Mouse (Mus musculus) fibroblast of lung, adult 2 months (primary cell): ENCODE measurements around the gene Tmem183a.

ENCODE experiments used
- DNase-seq: peaks from one replicate; pipeline ENCODE4 v3.0.0-alpha.2; 2011; ENCODE audit warnings: low read depth

Gene Tmem183a

DNA sequence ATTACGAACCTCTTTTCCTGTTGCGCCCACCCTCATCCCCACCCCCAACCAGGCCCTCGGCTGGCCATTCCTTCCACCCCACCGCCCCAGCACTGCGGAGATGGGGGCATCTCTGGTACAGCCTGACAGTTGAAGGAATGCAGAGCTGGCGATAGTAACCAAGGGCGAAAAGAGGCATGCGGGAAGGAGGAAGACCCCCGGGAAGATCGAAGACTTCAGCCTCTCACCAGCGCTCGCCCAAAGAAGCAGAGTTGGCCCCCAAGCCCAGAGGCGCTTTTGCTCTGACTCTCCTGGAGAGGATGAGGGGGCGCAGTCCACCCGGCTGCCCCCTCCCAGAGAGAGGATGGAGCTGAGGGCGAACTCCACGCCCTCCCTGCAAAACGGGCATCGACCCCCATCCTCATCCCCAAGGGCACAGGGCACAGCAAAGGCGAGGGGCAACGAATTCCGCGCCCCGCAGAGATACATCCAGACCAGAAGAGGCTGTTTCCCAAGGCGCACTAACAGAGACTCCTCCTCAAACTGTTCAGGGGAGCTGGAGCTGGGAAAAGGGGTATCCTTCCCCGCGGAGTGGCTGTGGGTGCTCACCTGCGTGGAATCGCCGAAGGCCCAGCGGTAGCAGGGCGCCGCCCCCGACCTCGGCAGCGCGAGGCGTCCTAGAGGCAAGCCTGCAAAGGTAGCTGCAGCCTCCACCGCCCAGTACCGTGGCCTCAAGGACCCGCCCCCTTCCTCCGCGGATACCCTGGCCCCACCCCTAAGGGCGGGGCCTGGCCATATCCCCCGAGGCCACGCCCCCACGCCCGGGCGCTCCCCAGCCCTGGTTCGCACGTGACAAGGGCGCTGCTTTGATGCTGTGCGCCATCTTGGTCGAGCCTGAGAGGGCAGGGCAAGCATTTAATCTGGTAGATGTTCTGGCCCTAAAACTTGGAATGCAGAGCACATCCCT lies 17.5 kb downstream of the Tmem183a start:
- DNase-seq = no peak

DNA sequence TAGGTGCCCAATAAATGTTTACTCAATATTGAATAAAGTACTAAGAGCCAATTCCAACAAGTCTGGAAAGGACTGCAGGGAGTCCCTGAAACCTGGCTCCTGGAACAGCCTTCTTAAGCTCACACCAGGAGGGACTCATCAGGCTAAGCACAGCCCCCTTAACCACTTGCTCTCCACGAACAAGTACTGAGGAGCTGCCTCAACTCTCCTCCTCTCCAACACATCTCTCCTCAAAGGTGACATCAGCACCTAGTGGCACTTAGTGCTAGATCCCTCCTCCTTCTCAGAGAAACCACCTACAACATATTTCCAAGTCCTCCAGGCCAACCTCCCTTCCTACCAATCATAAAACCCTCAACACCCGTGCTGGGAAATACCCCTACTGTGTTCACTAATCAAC lies 18.2 kb downstream of the Tmem183a start:
- DNase-seq = no peak

GRCm38 (mm10) chr1:134342781-134343310 lies 18.9 kb downstream of the Tmem183a start:
- DNase-seq = no peak

DNA sequence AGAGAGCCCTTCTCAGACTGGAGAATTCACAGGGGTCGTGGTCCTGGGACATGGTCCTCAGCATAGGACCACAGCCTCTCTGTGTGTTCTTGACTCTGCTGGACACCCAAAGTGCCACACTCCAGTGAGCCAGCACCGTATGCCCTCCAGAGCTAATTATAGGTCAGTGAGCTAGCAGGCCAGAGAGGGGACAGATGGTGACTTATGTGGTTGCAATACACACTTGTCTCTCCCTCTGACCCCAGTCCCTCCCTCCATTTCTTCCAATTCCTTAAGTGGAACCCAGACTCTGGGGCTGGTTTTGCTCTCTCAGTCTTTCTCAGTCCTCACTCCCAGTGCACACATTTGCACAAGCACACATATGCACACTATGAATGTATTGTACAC lies 19.5 kb downstream of the Tmem183a start:
- no peak for DNase-seq

DNA sequence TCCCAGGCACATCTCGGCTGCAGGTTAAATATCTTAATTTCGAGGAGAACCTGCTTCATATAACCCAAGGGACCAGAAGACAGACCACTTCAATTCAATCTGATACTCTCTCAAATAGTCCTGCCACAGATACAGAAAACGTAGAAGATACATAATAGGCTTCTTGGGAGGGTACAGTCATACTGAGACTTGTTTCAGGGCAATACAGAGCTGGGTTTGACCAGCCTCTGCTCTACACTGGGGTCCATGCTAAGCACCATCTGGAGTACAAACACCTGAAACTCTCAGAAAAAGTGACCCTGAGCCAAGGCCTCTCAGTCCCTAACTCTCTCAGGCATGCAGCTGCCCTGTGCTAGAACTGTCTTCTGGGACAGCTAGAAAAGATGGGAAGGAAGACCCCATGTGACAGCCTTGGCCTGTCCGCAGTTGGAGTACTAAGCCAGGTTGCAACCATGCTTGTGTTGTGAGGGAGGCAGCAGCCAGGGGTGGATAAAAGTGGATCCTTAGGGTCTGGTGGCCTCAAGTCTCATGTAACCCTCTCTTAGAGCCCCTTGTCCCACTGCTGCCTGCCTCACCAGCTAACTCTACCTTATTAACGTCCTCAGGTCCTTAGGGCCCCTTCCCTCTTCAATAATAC lies 20.0 kb downstream of the Tmem183a start:
- no peak for DNase-seq

DNA sequence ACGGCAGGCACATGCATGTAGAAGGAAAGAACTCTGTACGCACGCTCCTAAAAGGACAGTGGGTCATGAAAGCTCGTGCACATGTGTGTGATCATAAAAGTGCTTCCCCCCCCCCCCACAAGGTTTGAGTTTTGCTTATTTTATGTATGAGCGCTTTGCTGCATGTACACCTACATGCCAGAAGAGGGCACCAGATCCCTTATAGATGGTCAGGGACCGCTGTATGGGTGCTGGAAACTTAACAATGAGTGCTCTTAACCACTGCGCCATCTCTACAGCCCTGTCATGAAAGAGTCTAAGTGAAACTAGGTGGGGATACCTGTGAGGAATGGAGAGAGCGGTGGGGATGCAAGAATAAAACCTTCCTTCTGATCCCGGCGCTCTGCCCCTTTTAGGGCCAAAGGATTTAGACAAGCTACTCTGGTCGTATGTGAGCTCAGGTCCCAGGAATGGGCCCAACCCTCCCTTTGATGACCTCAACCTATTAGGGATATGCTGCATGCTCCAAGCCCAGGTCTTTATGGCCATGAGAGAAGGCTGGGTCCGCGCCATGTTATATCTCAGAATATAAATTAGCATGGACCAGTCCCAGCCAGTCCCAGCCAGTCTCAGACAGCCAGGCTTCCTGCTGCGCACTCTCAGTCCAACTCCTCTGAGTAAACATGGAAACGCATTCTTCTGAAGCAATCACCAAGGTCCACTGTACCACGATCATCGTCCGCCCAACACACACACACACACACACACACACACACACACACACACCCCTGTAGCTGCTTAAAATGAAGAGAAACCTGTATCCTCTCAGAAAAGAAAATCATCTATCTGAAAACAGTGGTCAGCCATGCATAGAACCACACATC lies 21.8 kb downstream of the Tmem183a start:
- DNase-seq = no peak

GRCm38 (mm10) chr1:134339162-134339561 lies 22.6 kb downstream of the Tmem183a start:
- DNase-seq = no peak

DNA sequence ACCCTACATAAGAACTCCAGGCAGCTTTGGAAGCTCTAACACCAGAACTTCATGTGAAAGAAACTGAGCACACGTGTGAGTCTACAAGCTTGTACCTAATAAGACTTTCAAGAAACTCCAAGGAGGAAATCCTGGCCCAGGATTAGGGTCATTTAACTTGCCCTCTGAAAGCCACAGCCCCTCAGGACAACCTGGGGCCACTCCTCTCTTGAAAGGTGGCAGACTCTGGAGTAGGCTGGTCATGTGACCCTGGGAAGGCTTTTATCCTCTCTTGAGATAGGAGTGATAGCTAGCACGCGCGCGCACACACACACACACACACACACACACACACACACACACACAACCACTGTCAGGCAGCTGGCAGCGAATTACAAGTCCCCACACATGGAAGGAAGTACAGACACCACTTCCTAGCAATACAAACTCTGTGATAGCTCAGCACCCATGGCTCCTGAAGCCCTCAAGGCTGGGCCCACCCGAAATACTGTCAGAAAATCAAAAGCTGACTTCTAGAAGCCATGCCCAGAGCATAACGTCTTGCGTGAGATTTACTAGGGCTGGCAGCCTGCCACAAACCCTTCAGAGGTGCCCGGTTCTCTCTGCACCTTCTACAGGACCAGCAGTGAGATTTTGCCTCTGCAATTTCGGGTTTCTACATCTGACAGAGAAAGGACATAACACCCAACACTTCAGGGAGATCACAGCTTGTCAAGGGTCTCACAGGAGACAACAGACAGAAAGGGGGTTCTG lies 24.6 kb downstream of the Tmem183a start:
- DNase-seq = no peak

GRCm38 (mm10) chr1:134335924-134336810 lies 25.6 kb downstream of the Tmem183a start:
- no peak for DNase-seq

DNA sequence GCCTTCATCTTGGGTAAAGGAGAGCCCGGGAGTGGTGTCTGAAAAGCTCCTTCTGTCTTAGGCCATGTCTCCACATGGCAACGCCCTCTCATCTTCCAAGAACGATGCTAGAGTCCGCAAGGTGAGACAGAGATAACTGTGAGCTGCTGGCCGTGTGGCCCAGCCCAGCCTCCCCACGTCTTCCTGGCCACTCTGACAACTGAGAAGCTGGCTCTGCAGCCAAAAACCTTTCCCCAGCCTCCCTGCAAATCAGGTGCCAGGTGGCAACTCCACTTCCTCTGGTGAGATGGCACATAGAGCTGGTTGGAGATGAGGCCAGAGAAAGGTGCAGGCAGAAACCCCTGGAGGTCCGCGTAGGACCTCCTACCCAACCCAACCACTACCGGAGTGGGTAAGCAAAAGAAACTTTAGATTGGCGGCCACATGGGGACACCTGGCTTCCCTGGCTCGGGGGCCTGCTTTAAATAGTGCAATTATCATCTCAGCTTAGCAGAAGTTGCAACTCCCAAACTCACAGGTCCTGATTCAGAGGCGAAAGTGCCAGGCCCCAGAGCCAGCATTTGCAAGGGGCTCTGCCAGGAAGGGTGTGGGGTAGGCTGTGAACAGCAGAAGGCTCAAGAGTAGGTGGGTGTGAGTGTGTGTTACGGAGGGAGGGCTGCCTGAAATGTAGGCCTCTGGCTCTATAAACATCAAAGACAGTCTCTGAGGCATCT lies 26.4 kb downstream of the Tmem183a start:
- DNase-seq = no peak

DNA sequence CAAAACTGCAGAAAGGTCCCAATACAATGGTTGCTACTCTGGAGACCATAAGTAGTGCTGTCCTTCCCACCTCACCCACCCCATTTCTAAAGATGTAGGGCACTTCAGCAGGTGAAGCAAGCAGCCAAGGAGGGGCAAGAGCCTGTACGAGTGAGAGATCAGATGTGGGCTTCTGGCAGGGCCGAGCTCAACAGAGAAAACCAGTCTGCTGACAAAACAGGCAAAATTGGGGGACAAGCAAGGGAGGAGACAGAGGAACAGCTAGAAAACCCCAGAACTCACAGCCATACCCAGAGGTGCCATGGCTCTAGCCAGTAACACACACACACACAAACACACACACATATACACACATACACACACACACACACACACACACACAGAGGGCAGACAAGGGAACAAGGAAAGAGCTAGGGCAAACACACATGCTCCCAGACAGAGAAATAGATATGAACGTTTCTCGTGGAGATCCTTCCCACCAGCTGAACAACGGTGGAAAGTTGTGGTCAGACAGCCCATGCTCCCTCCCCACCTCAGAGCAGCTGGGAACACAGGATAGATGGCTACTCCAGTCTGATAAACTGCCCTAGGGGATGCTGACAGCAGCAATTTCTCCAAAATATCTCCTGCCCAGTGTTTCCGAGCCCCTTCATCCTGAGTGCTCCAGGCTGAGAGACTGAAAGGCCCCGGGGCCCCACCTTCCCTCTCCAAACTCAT lies 27.5 kb downstream of the Tmem183a start:
- peak; percentile 13 for DNase-seq

GRCm38 (mm10) chr1:134333371-134334110 lies 28.2 kb downstream of the Tmem183a start:
- no peak for DNase-seq

DNA sequence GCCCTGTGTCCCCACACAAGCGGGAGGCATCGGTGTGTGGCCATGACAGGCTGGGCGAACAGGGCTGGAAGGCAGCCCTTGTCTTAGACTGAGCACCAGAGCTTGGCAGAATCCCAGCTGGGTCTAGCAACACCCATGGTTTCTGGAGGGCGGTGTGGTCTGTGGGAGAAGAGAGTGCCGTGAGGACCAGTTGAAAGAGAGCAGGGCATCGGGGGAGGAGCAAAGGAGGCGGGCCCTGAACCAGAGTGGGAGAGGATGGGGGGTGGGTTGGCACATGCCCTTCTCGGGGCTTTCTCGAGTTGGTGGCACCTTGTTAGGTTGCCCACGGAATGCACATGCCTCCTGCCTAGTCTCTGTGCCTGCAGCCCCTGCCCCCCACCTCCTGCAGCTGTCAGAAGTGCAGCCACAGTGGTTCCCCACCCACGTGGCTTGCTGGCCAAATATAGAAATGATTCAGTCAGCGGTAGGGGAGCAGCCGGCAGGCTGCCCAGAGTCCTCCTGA lies 29.0 kb downstream of the Tmem183a start, which contains the start of gene Ppfia4:
TSS of gene Ppfia4 (minus strand) at position 159 of the 502 bp plus-strand sequence.
- peak; percentile 52 for DNase-seq

- DNase-seq = peak; percentile 41
Observed at GRCm38 (mm10) chr1:134331879-134332635, 29.7 kb downstream of the Tmem183a start.

DNA sequence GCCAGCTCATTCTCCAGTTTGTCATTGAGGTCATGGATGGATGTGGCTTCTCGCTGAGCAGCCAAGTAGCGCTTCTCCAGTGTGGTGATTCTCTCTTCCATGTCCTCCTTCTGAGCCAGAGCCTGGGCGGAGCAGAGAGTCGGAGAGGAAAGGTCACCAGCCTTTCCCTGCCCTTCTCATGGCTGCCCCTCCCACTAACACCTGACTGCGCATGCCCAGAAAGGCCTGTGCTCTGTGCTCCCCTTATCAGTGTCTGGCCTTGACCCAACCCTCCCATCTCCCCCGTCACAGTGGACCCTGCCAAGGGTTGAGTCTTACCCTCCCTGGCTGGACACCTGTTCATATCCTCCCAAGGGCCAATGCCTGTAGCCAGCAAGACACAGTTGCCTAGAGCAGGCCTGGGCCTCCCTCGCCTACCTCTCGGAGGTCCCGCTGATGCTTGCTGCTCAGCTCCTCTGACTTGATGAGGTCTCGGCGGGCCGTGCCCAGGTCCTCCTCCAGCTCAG lies 34.9 kb downstream of the Tmem183a start:
- no peak for DNase-seq

- DNase-seq = no peak
Observed at GRCm38 (mm10) chr1:134322591-134322990, 39.2 kb downstream of the Tmem183a start.

DNA sequence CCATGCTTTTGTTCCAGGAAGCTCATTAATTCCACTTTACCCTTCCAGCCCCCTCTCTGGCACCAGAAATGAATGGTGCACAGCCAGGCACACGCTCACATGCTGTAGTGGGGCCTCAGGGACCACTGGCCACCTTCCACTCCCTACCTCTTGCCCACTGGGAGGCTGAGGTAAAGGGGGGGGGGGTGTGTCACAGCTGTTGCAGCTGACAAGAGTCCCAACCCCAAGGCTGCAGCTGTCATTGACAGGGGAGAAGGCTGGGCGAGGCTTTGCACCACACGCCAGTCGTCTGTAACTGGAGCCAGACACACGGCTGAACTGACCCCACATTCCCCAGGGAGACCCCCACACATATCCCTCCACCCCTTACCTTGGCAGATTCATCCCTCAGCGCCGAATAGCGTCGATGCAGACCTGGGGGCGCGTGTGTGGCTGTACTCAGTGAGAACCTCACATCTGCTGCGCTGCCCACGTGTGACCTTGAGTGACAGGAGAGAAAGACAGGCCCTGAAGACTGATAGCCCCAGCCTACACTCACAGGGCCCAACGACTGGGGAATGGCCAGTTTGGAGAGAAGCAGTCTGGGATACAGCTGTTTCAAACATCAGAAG lies 41.0 kb downstream of the Tmem183a start:
- DNase-seq = no peak
